Mouse (Mus musculus) NIH3T3 (cell line): ENCODE measurements at regions not wholly inside any gene's neighbourhood (a gene's known extent, or its start where the extent isn't known, plus 50 kb on each side); places are given as distances from the start of the nearest gene placed in this dataset.
A peak's percentile ranks its signal among the peaks of the same experiment; 100 is the strongest.

Experiments
- DNase-seq: peaks from one replicate; pipeline ENCODE4 v3.0.0-alpha.2; 2012; ENCODE audit warnings: low read depth

- peak; percentile 39 for DNase-seq
Measured at GRCm38 (mm10) chr10:95622879-95623517, 50.3 kb downstream of the Anapc15-ps start.

DNA sequence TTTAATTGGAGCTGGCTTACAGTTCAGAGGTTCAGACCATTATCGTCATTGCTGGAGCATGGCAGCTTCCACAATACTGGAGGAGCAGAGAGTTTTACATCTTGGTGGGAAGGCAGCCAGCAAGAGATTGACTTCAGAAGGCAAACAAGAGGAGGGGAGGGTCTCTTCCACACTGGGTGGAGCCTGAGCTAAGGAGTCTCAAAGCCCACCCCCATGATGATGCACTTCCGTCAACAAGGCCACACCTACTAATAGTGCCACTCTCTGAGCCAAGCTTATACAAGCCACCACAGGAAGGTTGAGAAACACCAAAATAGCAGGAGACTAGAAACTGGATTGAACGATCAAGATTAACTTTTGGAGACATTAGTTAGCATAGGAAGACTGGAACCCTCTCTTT is 52.5 kb downstream of the Anapc15-ps start:
- DNase-seq, result no peak

GRCm38 (mm10) chr10:95619601-95620000 is 53.6 kb downstream of the Anapc15-ps start:
- DNase-seq, result no peak

GRCm38 (mm10) chr10:95618451-95619079 is 54.6 kb upstream of the Nudt4 start:
- DNase-seq, result no peak

GRCm38 (mm10) chr10:95616821-95617220 is 52.9 kb upstream of the Nudt4 start:
- DNase-seq, result peak; percentile 56

GRCm38 (mm10) chr10:95615849-95616650 is 52.1 kb upstream of the Nudt4 start:
- no peak for DNase-seq
